Mouse (Mus musculus) adrenal gland, postnatal 36 days (tissue): ENCODE data around the gene Tesk1. TPM values are rescaled to one million over a fixed set of nuclear protein-coding genes. Genes with fewer than 3 reads are reported as not detected.
A peak's percentile ranks its signal among the peaks of the same experiment; 100 is the strongest.

Experiments used
- DNase-seq, 2 experiments: peaks; one replicate each; pipeline ENCODE4 v3.0.0; 2021; ENCODE audit warnings: mixed read lengths in 1 of 2
- total RNA-seq, 2 experiments: library from RNA; stranded (reverse); gene quantifications; 2 replicates each; pipeline ENCODE4 v1.2.3; 2021

Tesk1 gene
- total RNA-seq, 2 experiments from 2014 or later: 52.2 to 65.5 TPM

GRCm38 (mm10) chr4:43418973-43419656 is 22.6 kb upstream of the Tesk1 start:
- DNase-seq: peak; percentile 63 to 74

DNA sequence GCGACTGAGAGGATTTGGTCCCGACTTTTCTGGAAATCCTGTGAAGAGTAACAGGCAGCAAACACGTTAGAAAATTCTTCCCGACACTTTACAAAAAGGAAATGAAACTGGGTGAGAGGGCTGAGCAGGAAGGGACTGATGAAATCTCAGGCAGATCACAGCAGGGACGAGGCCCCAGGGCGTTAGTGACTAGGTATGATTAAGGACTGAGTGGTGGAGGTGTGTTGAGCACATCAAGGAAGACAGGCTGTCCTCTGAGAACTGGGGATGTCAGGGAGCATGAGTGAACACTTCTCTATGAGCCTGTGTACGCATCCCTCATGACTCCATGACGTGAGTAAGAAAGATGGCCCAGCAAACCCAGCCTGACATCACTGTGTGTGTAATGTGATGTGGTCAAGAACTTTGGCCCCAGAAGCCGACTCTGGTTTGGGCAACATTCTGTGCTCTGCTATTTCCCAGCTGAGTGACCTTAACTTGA is 21.9 kb upstream of the Tesk1 start:
- DNase-seq: no peak

- peak; percentile 81 to 82 for DNase-seq
Measured at GRCm38 (mm10) chr4:43420305-43420704, 21.4 kb upstream of the Tesk1 start.

- no peak for DNase-seq
Measured at GRCm38 (mm10) chr4:43421632-43422240, 20.0 kb upstream of the Tesk1 start.

GRCm38 (mm10) chr4:43423267-43423934 is 18.3 kb upstream of the Tesk1 start:
- no peak for DNase-seq

DNA sequence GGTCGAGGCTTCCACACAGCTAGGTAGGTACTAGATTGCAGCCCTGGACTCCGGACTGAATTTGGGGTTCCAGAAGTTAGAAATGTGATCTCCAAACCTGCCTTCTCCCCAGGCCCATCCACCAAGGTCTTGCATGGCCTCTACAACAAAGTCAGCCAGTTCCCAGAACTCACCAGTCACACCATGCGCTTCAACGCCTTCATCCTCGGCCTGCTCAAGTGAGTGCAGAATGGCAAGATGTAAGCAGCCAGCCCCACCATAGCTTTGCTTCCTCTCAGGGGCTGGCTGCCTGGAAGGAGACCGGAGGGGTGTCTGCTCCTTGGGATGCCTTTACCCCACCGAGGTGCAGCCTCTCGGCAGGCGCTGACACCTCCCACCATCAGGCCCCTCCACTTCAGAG is 17.7 kb upstream of the Tesk1 start:
- DNase-seq: no peak

- DNase-seq: no peak
Measured at GRCm38 (mm10) chr4:43425197-43425596, 16.5 kb upstream of the Tesk1 start.

- no peak for DNase-seq
Measured at GRCm38 (mm10) chr4:43425648-43426380, 15.9 kb upstream of the Tesk1 start.

- no peak for DNase-seq
Measured at GRCm38 (mm10) chr4:43426487-43426886, 15.3 kb upstream of the Tesk1 start.

DNA sequence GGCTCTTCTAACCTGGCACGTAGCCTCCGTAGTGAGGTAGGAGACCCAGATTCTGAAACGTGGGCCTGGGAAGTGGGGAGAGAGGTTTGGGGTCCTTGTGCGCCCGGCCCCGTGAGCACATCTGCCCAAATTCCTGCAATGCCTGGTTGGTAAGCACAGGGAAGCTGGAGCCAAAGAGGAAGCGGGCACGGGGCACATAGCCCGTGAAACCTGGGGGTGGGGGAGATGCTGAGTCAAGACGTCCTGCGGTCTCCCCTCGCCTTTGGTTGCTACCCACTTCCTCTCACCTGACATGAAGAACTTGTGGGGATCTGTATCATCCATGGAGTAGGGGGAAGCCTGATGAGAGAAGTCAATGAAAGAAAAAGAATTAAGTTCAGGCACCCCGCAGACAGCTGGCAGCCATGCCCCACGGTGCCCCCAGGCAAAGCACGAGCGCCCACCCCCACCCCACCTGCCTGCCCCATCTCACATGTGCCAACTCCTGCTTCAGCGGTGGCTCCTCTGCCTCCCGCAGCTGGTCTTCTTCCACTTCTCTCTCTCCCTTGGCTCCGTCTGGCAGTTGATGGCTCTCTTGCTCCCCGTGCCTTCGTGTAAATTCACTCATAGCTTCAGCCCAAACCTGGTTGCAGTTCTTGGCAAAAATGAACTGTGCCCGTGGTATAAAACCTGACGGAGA is 14.1 kb upstream of the Tesk1 start:
- DNase-seq: no peak

- no peak for DNase-seq
Measured at GRCm38 (mm10) chr4:43428180-43428861, 13.4 kb upstream of the Tesk1 start.

DNA sequence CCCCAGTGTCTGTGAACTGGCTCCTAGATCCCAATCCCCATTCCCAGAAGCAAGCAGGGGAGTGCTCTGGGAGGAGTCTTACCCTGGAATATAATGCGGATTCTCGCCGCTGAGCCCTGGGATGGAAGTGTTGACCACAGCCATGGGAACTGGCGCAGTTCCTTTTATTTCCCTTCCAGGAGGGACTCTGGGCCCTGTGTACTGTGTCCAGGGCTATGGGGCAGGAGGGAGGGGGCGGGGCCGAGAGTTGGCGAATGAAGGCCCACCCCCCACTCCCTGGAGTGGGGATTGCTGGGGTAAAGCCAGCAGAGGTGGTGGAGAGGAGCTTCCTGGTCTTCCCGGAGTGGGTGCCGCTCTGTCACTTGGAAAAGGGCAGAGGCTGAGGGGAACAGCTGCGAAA is 12.8 kb upstream of the Tesk1 start, which contains the start of gene Fam166b:
Gene Fam166b, minus strand, starts transcription at position 189 of the 400 bp plus-strand sequence.
- DNase-seq: no peak

DNA sequence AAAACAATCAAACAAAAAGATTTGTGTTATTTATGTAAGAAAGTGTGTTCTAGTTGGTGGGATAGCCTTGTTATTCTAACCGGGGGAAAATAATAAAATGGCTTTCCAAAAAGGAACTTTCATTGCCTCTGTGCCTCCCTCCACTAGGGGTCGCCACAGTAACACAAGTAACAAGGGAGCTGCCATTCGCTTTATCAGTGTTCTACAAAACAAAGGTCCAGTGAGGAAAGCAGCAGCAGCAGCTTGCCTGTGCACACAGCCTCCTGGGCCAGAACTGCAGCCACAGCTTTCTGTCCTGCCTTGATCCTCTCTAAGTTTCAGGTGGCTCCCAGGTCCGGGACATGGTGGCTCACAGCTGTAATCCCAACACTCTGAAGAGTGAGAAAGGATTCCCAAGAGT is 10.0 kb upstream of the Tesk1 start:
- peak; percentile 82 to 90 for DNase-seq

GRCm38 (mm10) chr4:43432832-43433231 is 8.9 kb upstream of the Tesk1 start:
- DNase-seq: no peak

DNA sequence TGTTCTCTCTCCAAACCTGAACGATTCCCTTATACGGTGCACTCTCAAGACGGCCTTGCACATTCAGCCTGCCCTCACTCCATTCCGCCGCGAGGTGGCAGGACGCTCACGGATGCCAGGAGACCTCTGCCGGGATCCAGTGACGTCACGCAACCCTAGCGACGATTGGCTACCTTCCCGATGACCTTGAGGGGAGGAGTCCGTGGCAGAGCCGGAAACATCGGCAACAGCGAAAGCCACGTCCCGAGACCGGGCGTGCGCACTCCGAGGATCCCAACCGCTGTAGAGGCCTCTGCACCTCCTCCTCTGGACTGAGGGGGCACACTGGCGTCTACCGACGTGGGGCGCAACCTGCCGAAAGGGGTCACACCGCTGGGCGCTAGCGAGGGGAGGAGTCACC is 305 bp downstream of the Tesk1 start:
- DNase-seq: peak; percentile 99 to 100

DNA sequence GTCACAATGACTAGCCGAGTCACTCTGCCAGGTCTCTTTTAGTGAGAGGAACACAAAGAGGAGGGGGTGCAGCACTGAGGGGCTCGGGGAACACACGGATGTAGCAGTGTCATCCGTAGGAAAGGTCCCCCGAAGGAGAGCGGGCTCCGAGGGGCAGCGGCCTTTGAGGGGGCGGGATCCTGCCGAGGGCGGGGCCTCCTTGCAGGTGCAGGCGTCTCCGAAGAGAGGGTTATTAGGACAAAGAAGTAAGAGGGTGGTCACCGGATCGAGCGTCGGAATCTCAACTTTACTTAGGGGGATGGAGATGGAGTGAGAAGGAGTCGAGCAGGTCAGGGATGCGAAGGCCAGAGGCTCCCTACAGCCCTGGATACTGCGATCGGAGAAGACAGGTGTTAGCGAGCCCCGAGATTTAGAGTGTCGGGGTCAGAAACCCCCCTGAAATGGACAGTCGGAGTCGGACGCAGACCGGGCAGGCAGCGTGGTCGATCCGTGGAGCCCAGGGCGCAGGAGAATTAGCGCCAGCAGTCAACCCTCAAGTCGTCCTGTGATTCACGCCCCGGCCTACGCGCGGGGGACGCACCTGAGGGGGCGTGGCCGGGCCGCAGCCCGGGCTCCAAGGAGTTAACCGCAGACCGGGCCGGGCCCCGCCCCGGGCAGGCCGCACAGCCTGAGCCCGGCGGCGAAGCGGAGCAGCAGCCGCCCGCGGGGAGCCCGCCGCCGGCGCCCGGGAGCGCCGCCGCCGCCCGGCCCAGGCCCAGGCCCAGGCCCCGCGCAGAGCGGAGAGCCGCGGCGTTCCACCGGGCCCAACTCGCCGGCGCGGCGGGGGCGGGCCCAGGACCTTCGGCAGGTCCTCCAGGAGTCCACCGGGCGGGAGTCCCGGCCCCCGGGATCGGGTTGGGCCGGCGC is 970 bp downstream of the Tesk1 start:
- DNase-seq: peak; percentile 82 to 90

DNA sequence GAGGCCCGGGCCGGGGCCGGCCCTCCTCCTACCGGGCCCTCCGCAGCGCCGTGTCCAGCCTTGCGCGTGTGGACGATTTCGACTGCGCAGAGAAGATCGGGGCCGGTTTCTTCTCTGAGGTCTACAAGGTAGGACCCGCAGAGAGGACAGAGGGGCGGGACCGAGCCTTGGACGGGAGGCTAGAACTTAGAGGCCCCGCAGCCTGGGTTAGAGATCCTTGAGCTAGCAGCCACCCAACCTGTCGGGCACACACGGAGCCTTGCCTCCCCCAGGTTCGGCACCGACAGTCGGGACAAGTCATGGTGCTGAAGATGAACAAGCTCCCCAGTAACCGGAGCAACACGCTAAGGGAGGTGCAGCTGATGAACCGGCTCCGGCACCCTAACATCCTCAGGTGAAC is 1.8 kb downstream of the Tesk1 start:
- peak in 1 of 2 experiments; percentile 60 for DNase-seq

DNA sequence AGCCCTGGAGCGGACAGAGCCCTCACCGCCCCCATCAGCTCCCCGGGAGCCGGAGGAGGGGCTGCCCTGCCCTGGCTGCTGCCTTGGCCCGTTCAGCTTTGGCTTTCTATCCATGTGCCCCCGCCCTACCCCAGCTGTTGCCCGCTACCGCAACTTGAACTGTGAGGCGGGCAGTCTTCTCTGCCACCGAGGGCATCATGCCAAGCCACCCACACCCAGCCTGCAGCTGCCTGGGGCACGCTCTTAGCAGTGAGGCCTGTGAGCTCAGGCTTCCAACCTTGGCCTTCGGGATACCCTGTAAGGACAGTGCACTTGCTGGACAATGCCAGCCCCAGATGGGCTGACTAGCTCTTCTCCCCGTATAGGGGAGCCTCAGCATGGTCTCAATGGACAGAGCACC is 5.5 kb downstream of the Tesk1 start:
- peak; percentile 75 to 76 for DNase-seq

DNA sequence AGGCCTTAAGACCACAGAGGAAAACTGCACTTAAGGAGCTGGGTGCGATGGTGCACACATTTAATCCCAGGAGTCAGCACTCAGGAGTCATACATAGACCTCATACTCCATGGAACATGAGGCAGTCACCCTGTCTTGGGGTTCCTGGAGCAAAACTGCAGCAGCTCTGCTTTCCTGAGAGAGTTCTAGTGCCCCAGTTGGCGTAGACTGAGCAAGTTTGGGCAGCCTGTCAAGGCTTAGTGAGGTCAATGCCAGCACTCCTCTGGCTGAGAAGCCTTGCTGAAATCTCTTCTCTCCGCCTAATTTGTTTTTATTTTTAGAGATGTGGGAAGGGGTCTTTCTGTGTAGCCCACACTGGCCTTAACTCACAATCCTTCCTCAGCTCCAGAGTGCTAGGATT is 6.8 kb downstream of the Tesk1 start:
- DNase-seq: peak; percentile 73 to 78

- no peak for DNase-seq
Measured at GRCm38 (mm10) chr4:43452315-43452714, 10.6 kb downstream of the Tesk1 start.
